Mouse (Mus musculus) skeletal muscle tissue, adult 2 months (tissue): ENCODE measurements around the gene Neurl1a.
A peak's percentile ranks its signal among the peaks of the same experiment; 100 is the strongest.

ENCODE experiments used
- DNase-seq: peaks from one replicate; pipeline ENCODE4 v3.0.0-alpha.2; 2012; ENCODE audit warnings: low read depth, low spot score

The Neurl1a gene

DNA sequence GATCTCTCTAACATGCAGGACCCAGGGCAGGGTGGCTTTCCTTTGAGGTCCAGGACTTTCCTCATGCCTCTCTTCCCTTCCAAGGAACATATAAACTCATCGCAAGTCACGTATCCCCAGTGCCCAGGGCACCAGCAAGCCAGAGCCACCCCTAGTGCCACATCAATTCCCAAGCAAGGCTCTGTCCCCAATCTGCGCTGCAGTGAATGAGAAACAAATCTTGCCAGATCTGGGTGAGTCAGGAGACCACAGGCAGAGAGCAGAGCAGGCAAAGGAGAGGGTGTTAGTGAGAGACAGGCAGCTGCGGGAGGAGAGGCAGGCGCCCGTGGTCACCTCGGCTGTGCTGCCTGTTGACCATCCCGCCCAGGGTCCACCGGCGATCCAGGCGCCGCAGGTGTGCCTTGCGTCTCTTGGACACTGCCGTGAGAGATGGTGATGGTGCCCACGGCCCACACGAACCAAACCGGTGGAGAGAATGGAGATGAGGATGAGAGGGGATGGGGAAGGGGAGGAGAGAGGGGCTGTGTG is 104.1 kb downstream of the Neurl1a start:
- no peak for DNase-seq

DNA sequence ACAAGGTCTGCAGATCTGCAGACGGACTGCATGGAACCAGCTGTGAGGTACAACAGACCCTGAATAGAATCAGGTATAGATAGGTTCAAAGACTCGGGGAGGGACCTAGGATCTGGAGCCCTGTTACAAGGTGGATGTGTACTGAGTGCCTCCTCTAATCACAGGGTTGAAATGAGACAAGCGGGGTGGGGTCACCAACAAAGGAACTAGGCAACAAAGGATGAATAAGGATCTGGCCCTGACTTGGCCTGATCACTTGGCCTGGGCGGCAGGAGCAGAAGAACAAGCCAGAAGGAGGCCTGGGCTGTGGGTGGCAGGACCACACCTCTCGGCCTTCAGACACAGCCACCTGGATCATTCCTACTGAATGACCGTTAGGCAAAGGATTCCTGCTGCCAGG is 107.0 kb downstream of the Neurl1a start:
- DNase-seq: no peak

DNA sequence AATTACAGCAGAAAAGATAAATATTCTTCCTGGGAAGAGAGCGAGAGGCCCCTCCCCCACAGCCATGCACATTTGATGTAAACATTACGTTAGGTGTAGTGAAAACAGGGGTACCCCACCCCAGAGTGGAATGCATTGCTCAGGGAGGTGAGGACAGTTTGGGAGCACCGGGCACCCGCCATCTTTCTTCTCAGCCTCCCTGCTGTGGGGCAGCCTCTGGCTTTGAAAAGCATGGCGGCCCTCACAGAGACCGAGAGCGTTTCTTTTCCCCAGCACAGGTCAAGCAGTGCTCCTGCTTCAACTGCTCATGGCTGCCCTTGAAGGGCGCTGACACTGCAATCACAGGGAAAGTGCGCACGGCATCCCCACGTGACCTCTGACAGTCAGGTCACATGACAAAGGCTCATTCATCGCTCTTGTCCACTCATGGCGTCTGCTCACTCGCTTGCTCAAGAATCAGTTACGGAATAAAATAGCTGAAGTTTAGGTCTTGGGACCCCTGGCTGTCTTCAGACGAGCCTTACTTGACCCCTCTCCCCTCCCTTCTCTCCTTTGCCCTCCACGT is 108.3 kb downstream of the Neurl1a start:
- no peak for DNase-seq

DNA sequence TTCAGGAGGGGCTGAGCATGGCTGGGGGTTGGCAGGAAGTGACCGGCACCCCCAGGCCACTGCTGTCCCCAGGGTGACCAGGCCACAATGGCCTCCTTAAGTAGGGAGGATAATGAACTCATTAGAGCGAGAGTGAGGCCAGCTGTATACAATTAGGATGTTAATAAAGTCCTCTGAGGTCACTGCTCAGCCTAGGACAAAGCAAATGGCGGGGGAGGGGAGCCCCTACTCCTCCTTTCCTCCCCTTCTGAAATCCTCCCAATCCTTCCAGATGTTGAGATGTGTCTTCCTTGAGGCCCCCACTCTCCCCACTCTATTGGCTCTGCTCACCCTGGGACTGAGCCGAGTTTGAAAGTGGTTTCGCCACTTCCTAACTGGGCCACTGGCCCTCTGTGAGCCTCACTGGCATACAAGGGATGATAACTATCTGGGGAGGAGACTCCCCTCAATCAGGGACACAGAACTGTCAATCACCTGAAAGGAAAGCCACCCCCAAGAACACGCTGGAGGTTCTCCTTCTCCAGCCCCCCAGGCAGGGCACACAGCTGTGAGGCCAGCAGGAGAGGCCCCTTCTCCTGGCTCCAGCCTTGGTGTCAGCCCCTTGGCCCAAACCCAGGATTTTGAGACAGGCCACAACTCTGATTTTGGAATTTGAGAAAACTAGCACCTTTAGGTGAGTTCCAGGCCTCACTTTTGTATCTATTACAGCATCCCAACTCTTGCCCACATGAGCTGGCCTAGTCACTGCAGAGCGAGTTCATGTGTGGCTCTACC is 112.9 kb downstream of the Neurl1a start:
- DNase-seq: no peak

DNA sequence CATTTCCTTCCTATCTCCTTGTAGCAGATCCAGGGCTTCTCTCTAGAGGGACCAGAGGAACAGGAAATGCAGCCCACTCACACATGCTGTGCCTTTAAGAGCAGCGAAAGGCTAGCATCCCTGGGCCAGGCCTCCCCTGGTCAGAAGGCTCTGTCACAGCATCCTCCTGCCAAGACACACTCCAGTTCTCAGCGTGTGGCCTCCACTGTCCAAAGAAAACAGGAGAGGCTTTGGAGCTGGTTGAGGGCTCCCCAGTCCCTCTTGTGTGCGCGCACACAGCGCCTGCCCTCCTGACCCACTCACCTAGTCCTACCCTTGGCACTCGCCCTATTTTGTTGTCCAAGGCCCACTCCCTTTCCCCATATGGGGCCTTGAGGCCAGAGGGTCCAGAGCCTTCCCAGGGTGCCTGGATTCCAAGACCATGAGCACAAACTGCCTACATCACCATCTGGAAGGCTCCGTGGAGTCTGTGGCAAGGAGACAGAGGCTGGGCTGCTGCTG is 113.9 kb downstream of the Neurl1a start:
- no peak for DNase-seq

DNA sequence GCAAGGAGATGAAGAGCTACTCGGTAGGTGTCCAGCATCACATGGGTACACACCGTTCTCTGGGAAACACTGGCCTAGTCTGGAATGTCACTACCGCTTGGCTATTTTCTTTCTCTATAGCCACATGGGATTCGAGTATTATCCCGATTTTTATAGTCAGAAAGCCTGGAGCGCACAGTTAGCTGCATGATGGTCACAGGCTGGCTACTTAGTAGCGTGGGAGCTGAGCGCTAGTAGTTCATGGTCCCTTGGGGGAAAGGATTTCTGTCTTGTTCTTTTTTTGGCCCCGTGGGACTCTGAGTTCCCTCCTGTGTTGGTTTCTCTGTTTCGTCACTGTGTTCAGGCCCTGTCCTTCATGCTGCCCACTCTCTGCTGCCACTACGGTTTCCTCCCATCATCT is 119.5 kb downstream of the Neurl1a start:
- DNase-seq: no peak

DNA sequence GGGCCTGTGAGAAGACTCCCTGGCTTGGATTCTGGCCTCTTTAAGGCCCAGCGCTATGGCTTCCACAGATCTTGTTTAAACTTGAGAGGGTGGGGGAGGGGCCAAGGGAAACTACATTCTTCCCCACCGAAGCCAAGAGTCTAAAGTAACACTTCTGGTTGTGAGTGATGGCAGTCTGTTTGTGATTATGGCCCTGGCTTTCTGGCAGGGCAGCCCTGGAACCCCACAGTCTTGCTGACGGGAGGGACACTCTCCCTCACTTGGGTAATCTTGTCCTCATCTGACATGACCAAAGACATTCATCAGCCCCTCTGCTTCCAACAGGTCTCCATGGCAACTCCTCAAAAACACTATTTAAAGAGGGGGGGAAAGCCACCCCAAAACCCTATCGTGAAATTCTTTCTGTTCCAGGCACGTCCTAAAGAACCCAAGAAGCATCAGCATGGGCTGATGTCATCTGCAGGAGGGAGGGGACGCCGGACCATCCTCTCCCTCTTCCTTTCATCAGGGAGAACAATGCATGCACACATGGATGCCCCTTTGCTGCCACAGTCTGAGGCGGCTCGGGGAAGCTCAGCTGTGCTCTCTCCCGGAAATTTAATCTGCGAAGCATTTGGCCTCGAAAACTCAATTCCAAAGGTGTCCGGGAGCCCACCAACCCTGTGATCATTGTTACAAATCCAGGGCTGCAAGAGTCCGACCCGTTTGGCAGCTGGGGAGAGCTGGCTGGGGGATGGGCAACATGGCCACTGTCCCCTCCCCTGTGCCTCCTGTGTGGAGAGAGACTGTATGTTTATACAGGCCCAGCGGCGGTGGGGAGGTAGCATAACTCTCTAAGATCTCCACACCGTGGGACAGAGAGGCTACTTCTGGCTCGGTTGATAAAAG is 122.9 kb downstream of the Neurl1a start:
- DNase-seq: no peak

DNA sequence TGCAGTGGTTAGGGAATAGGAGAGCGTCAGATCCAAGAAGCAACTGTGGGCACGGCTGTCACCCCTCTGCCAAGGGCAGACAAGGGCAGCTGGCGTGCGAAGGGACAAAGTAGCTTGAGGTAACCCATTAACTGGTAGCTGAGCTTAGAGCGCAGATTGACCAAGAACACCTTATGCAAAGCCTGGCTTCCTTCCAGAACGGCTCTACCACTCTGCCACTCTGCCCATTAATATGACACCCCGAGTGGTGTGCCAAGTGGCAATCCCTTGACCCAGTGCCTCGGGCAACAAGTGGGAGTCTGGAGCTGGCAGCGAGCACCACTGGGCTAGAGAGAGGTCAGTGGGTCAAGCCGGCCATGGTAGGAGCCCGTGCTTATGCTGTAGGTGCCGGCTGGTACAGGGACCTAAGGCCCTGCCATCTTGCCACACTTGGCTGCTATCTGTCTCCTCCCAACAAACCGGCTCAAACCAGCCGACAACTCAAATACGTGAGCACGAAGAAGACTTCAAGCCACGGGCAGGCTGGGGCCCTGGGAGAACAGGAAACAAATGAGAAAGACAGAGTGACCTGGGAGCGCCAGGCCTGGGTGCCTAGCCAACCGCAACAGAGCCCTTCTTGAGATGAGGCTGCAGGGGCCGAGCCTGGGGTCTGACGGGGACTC is 123.7 kb downstream of the Neurl1a start:
- DNase-seq: peak; percentile 89

DNA sequence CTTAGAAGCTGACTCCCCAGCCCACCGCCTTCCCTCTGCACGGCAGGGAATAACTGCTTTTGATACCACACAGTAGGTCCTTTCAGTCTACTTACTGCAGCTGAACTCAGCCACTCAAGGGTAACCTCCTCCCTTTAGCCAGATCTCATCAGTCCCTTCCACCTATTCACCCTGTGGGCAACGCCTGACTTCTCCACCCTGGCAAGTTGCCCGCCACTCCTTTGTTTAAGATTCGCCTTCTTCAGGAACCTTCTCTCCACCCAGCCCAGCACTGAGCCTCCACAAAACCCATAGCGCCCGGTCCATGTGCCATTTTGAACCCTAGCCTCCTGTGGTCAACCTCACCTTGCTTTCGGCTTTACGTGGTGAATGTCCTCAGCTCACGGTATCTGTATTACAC is 124.5 kb downstream of the Neurl1a start:
- DNase-seq: no peak

DNA sequence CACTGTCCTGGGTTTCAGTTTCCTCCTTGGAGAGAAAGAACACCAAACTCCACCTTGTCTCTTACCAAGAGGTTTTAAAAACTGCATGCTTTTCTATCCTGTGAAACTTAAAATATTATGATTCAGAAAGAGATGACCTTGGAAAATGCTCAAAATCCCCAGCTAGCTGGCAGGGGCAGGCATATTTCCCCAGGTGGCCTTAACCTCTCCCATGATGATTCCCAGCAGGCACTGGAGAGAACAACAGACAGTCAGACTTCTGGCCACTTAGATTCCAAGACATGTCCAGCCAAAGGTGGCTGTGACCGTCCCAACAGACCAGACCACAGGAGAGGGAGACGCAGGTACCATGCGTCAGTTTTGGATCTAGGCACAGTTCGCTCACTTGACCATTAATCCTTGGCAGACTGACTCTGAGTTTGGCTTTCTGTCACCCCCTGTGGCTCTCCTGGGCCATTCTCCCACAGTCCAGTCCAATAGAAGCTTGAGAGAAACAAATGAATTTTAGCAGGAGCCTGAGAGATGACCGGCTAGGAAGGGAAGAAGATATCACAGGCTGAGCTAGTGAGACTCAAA is 125.6 kb downstream of the Neurl1a start:
- no peak for DNase-seq

DNA sequence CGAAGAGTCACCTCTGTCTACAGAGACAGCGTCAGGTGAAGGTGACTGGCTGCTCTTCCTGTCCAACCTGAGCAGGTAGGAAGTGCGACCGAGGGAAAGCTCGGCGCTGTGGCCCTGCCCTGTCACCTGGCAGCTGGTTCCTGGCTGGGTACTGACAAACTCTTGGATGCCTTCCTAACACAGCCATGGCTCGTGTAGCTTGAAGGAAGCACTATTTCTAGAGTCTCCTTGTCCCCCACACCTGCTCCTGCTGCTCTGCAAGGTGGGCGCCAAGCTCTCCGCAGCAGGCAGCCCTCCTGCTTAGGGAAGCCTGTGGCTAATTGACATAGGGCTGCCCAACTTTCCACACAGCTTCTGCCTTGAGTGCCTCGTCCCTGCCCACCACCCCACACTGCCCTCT is 126.8 kb downstream of the Neurl1a start:
- no peak for DNase-seq

DNA sequence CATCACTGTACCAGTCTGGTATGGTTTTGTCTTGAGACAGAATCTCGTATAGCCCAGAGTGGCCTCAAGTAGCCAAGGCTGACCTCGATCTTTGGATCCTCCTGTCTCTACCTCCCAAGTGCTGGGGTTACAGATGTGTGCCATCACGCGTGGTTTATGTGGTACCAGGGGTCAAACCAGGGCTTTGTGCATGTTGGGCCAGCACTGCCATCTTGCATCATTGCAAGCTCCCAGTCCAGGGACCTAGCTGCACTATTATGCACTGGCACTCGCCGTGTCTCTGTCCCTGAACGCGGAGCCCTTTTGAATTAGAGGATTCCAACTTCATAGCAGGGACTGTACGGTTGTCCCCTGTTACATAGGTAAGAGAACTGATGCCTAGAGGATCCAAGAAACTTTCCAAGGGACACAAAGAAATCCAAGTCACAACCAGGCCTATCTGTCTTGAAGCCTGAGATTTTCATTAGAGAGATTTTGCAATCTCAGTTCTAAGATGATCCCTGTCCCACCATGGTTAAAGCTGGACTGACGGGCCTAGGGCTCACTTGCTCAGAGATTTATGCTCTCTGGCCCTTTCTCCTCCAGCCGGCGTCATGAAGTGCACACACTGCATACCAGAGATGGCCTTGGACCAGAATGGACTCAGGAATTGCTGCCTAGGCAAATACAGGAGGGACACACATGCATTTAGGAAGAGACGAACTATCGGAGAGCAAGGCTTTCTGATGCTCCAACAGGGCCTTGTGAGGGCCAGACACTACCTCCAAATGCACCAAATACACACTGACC is 127.7 kb downstream of the Neurl1a start:
- DNase-seq: no peak

DNA sequence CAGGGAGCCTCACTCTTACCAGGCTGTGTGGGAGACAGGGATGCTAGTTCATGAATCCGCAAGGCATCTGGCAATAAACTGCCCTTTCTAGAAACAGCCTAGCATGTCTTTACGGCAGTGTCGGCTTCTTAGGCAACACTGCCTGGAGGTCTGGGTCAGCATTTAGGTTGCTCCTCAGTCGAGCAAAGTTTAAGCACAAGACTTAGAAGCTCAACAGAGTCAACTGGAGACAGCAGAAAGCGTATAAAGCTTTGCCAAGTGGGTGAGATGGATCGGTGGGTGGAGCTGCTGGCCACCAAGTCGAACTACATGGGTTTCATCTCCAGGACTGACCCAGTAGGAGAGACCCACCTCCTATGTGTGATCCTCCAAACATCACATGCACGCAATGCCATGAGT is 128.3 kb downstream of the Neurl1a start:
- no peak for DNase-seq
